Comparison of ENCODE assay signal across 16 mouse cellular contexts in the genomic region with DNA sequence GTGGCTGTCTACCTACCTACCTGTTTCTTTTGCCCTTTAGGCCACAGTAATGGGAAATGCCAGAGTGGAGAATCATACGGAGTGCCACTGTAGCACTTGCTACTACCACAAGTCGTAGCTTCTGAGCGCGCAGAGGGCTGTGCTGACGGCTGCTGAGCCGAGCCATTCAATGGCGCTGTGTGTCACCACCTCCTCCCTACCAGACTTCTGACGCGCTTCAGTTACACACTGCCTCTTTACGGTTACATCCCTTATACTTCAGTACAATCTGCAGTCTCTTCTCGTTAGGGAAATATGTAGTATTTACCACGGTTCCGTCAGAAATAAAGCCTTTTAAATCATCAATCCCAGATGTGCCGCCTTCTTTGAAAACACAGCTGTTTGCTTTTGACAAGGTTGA. TPM values are rescaled to one million over a fixed set of nuclear protein-coding genes. Genes with fewer than 3 reads are reported as not detected.
DNase-seq lines count a peak whose midpoint lies in the region; ATAC-seq and TF ChIP-seq lines count a peak whose summit lies in the region.
"Had no signal": no experiment of that assay in that cellular context is flagged by ENCODE, and none has a peak within 500 bp of the region (broad histone marks: within the 10 kb centered on the region; RNA-seq: fewer than 3 reads in every experiment).

No protein-coding gene starts in this region.

- no peak overlapping the region for H3K9ac ChIP-seq in heart, embryonic 14.5 days (ENCODE audit: low read length)
- H3K9ac ChIP-seq in lung, postnatal 0 days (replicated peaks; ENCODE audit: low read depth): no peak overlapping the region
- no peak overlapping the region for H3K9ac ChIP-seq in intestine, embryonic 16.5 days (ENCODE audit: low read depth, low read length)
- H3K9ac ChIP-seq: hindbrain, embryonic 15.5 days had no signal

- no peaks in the 10 kb centered on the region; a peak in 1 of 4 replicates for H3K4me1 ChIP-seq in heart, embryonic 14.5 days (ENCODE audit: control insufficient read depth in 2 of 2, insufficient read depth in 2 of 2, low read length in 2 of 2)
- no peaks in the 10 kb centered on the region for H3K4me1 ChIP-seq in lung, postnatal 0 days (ENCODE audit: insufficient read depth, low read depth, low read length)
- H3K4me1 ChIP-seq in intestine, embryonic 16.5 days (ENCODE audit: control insufficient read depth, insufficient read depth, low read length): peaks cover 3% of the 10 kb centered on the region; the same call in 1 of the 2 replicates
- H3K4me1 ChIP-seq: hindbrain, embryonic 15.5 days had no signal

- intact Hi-C loops in heart, postnatal 36 days (cut with DNase I): no loop called here

- no peak overlapping the region for H3K27ac ChIP-seq in heart, embryonic 14.5 days (replicated peaks in 1 of 2; ENCODE audit: control insufficient read depth in 1 of 2, insufficient read depth in 1 of 2, low read depth in 2 of 2, low read length in 2 of 2)
- no peak overlapping the region for H3K27ac ChIP-seq in lung, postnatal 0 days (ENCODE audit: low read length)
- no peak overlapping the region for H3K27ac ChIP-seq in intestine, embryonic 16.5 days (ENCODE audit: low read length)
- H3K27ac ChIP-seq: hindbrain, embryonic 15.5 days had no signal

- no peak overlapping the region for H3K4me3 ChIP-seq in heart, embryonic 14.5 days (ENCODE audit: control insufficient read depth in 1 of 2, insufficient read depth in 1 of 2, low read depth in 1 of 2, low read length in 2 of 2)
- H3K4me3 ChIP-seq in lung, postnatal 0 days (ENCODE audit: low read depth, low read length): no peak overlapping the region
- no peak overlapping the region for H3K4me3 ChIP-seq in intestine, embryonic 16.5 days (ENCODE audit: low read length)
- H3K4me3 ChIP-seq: hindbrain, embryonic 15.5 days had no signal

- DNase-seq in heart, postnatal 36 days: no peak
- peak; percentile 9 for DNase-seq in lung, postnatal 0 days (ENCODE audit: low spot score)
- no peak for DNase-seq in lung, postnatal 25 days (ENCODE audit: low spot score)
- peak; percentile 35 for DNase-seq in brain, adult 2 months (ENCODE audit: low read depth, low spot score)
- no peak for DNase-seq in retina, embryonic 14.5 days (ENCODE audit: low spot score)
- DNase-seq in spleen, postnatal 4 days (ENCODE audit: low spot score in 2 of 2): no peak
- DNase-seq: cerebellum, adult 9-10 months; lung, postnatal 14 days; thymus, postnatal 36 days had no signal

- no peaks in the 10 kb centered on the region for H3K36me3 ChIP-seq in heart, embryonic 14.5 days (ENCODE audit: control insufficient read depth, insufficient read depth, low read length)
- no peaks in the 10 kb centered on the region for H3K36me3 ChIP-seq in lung, postnatal 0 days (ENCODE audit: insufficient read depth, low read length)
- no peaks in the 10 kb centered on the region for H3K36me3 ChIP-seq in intestine, embryonic 16.5 days (ENCODE audit: control insufficient read depth, insufficient read depth, low read length)
- H3K36me3 ChIP-seq: hindbrain, embryonic 15.5 days had no signal

- TF ChIP-seq EP300 in lung, postnatal 0 days (IDR thresholded peaks at IDR 0.05): no peak

- TF ChIP-seq CTCF in lung, postnatal 0 days (IDR thresholded peaks at IDR 0.05): no peak

- ATAC-seq in heart, embryonic 14.5 days (ENCODE audit: insufficient number of reproducible peaks, insufficient read depth, low FRiP score, low read depth): no peak
- no peak for ATAC-seq in lung, postnatal 0 days
- no peak for ATAC-seq in intestine, embryonic 16.5 days
- ATAC-seq: CD4-positive, CD25-positive, alpha-beta regulatory T cell, adult 4 months had no signal

- WGBS in heart, embryonic 14.5 days: 38% methylated on average over 14 of the region's 14 CpGs
- 50% methylated on average over 14 of the region's 14 CpGs for WGBS in lung, postnatal 0 days
- 43% methylated on average over 14 of the region's 14 CpGs for WGBS in intestine, embryonic 16.5 days

- 0 out of 2 replicates have a peak, but pooled peaks cover 4% of the 10 kb centered on the region for H3K9me3 ChIP-seq in heart, embryonic 14.5 days (ENCODE audit: control insufficient read depth, low read length)
- H3K9me3 ChIP-seq in lung, postnatal 0 days (ENCODE audit: low read length): no peaks in the 10 kb centered on the region
- H3K9me3 ChIP-seq in intestine, embryonic 16.5 days (ENCODE audit: control insufficient read depth, low read length): no peaks in the 10 kb centered on the region
- H3K9me3 ChIP-seq: hindbrain, embryonic 15.5 days had no signal

- no peaks in the 10 kb centered on the region for H3K27me3 ChIP-seq in heart, embryonic 14.5 days (ENCODE audit: control insufficient read depth, insufficient read depth, low read length)
- no peaks in the 10 kb centered on the region for H3K27me3 ChIP-seq in lung, postnatal 0 days (replicated peaks; ENCODE audit: insufficient read depth, low read length)
- no peaks in the 10 kb centered on the region for H3K27me3 ChIP-seq in intestine, embryonic 16.5 days (replicated peaks; ENCODE audit: control insufficient read depth, insufficient read depth, low read length)
- H3K27me3 ChIP-seq: hindbrain, embryonic 15.5 days had no signal

- H3K4me2 ChIP-seq in heart, embryonic 14.5 days (ENCODE audit: low read length): peak overlapping the region; percentile 5; the same call in 1 of the 2 replicates
- no peak overlapping the region for H3K4me2 ChIP-seq in lung, postnatal 0 days (replicated peaks; ENCODE audit: low read depth, low read length)
- peak overlapping the region; percentile 35 for H3K4me2 ChIP-seq in intestine, embryonic 16.5 days (ENCODE audit: low read depth, low read length)
- H3K4me2 ChIP-seq: hindbrain, embryonic 15.5 days had no signal

RNA-seq across cellular contexts. Expression of gene Cga, which starts 13.4 kb away (rescaled TPM):
- polyA plus RNA-seq in heart, embryonic 14.5 days (2014; fragmentation: Nextera tagmentation; extraction: Ambion mirVana): not detected in 2 replicates
- not detected for total RNA-seq in heart, postnatal 36 days (2021)
- not detected in 2 replicates for polyA plus RNA-seq in lung, postnatal 0 days (2015; fragmentation: Nextera tagmentation; extraction: Ambion mirVana)
- not detected in 2 replicates for polyA plus RNA-seq in intestine, embryonic 16.5 days (2015; fragmentation: Nextera tagmentation; extraction: Ambion mirVana)
- total RNA-seq: layer of hippocampus, adult 8-10 months; left cerebral cortex, postnatal 36 days had no signal
- polyA plus RNA-seq: CD4-positive, CD25-positive, alpha-beta regulatory T cell, adult 4 months; hindbrain, embryonic 15.5 days; spleen, adult 2 months had no signal

RNA-seq across cellular contexts. Expression of gene Zfp292, which starts 24.3 kb away (rescaled TPM):
- polyA plus RNA-seq in heart, embryonic 14.5 days (2014; fragmentation: Nextera tagmentation; extraction: Ambion mirVana): 17.8 and 18.7 TPM in 2 replicates
- 10 to 100 TPM; 15.6 to 15.7 TPM for total RNA-seq in heart, postnatal 36 days (2021)
- polyA plus RNA-seq in lung, postnatal 0 days (2015; fragmentation: Nextera tagmentation; extraction: Ambion mirVana): 9.0 and 10.3 TPM in 2 replicates
- polyA plus RNA-seq in intestine, embryonic 16.5 days (2015; fragmentation: Nextera tagmentation; extraction: Ambion mirVana): 11.2 and 11.3 TPM in 2 replicates

Comparison
In these comparisons a context has a peak if more than half of its experiments do, and no peak if none do; other contexts are left out.
1. DNase-seq: peak in lung, postnatal 0 days (single experiment) and brain, adult 2 months (single experiment); none in heart, postnatal 36 days (0 of 2), lung, postnatal 25 days (single experiment), retina, embryonic 14.5 days (single experiment) and spleen, postnatal 4 days (0 of 2).